Mouse (Mus musculus) CD4-positive, CD25-positive, alpha-beta regulatory T cell (primary cell): ENCODE data around the gene C2. TPM values are rescaled to one million over a fixed set of nuclear protein-coding genes. Genes with fewer than 3 reads are reported as not detected.

ENCODE experiments used
- polyA plus RNA-seq: library from polyadenylated mRNA; unstranded; fragments of 100-300 nt; shearing (Covaris generic); gene quantifications from one replicate; pipeline ENCODE4 v1.2.1, GENCODE M21; 2017

Gene C2
- 2.6 TPM for polyA plus RNA-seq

DNA sequence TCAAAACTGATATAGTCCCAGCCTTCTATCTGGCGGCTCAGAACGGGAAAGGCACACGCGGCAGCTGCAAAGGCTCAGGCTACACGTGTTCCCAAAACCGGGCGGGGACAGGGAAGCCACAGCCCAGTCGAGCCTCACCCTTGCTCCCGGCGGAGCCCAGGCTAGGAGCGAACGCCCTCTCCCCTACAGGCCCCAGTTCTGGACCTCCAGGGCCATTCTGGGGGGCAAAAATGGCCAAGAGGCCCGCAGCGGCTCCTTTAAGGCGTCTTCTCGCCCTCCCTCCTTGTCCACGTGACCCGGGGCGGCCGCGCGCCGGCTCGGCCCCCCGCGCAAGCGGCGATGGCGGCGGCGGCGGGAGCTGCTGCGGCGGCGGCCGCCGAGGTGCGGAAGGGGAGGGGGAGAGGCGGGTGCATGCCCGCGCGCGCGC, at the start of gene C2, which contains the start of gene Ehmt2:
Gene C2 (minus strand): TSS at position 106 of the 427 bp plus-strand sequence.
Gene Ehmt2 (plus strand): TSS at position 310 of the 427 bp plus-strand sequence.

DNA sequence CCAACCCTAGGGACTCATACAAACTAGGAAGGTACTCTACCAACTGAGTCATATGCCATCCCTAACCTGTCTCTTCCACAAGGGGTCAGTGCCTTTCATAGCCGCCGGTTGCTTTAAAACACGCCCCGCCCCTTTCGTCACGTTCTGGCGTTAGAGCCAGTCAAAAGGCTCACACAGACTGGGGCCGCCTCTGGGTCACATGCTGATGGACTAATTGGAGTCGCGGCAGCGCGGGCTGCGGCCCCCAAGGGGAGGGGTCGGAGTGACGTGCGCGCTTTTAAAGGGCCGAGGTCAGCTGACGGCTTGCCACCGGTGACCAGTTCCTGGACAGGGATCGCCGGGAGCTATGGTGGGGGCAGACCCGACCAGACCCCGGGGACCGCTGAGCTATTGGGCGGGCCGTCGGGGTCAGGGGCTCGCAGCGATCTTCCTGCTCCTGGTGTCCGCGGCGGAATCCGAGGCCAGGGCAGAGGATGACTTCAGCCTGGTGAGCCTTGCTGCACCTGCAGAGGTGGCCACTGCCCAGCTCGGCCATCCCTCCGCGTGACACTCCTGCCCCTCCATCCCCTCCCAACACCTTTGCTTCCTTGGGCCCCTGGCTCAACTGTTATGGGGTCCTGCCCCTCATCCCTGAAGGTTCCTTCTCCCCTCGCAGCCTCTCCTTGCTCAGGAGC, 33.1 kb upstream of the C2 start, which contains the start of gene Neu1:
Gene Neu1 (plus strand): TSS at position 193 of the 674 bp plus-strand sequence.

DNA sequence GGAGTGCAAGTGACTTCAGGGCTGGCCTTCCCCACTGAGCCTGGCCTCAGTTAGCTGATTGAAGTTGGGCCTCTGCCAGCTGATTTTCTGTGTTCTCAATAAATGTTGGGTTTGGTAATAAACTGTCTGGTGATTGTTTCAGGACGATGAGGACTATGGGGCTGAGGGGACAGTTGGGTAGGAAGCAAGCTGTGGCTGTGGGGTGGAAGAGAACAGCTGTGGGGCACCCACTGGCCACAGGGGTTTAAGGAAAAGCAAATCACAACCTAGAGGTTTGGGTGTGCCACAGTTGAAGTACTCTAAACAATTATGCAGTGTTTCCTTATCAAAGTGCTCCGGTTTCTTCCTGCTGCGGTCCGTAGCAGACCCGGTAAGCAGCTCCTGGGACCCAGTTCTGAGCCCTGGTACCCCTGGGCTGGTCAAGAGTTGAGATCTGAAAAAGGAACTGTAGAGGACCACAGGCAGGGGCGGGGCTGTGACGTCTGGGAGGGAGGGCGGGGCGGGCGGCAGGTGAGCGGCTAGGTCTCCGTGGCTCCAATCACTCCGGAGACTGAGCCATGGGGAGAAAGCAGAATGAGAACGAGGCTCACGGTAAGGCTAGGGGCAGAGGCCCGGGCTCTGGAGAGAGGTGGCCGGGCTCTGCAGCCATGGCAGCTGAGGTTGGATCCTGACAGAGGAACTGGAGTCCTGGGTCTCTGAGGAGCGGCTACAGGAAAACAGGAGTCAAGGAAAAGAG, 16.0 kb upstream of the C2 start, which contains the start of gene Slc44a4:
Gene Slc44a4 (plus strand): TSS at position 537 of the 736 bp plus-strand sequence.

DNA sequence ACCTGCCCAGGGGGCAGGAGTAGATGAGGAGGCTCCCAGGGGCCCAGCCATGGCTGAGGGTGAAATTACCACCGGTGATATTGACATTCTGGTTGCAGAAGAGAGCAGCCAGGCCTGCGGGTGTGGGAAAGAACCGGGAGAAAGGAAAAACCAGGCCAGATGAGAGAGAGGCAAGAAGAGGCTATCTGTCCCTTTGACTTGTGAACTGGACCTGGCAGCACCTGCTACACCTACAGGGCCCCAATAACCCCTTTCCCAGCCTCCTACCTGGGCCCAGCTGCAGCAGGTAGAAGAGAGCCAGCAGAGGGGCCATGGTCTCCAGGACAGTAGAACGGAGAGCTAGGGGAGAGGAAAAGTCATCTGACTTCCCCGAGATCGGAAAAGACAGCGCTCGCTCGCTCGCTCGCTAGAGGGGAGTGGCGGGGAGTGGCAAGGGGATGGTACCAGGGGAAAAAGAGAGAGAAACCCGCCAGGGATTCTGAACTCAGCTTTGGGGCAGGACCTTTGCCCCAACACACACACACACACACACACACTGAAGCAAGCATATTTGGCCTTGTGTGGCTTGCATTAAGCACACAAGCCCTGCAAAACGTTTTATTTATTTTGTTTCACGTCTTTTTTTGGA, 16.3 kb downstream of the C2 start, which contains the start of gene Gm20547:
Gene Gm20547 (minus strand): TSS at position 360 of the 628 bp plus-strand sequence.

DNA sequence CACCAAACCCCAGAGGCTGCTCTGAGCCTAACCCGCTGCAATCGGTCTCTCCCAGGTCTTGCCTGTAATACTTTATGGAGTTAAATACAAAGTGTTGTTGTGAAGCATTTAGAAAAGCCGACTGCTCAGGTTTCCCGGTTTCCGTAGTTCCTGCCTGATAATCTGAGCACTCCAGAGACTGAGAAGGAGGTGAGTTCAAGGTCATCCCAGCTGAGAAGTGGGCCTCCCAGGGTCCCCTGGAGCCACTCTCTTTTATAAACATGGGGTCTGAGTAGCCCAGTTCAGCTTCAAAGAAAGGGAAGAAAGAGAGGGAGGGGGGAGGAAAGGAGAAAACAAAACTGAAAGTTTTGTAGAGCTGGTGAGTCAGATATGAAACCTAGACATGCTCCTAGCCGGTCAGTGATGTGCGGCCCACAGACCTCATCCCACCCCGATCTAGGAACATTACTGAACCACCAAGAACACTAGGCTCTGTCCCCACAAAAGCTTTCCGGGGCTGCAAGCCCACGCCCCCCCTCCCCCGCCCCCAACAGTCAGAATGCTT, 18.7 kb downstream of the C2 start, which contains the start of gene Zbtb12:
Gene Zbtb12 (plus strand): TSS at position 148 of the 544 bp plus-strand sequence.

DNA sequence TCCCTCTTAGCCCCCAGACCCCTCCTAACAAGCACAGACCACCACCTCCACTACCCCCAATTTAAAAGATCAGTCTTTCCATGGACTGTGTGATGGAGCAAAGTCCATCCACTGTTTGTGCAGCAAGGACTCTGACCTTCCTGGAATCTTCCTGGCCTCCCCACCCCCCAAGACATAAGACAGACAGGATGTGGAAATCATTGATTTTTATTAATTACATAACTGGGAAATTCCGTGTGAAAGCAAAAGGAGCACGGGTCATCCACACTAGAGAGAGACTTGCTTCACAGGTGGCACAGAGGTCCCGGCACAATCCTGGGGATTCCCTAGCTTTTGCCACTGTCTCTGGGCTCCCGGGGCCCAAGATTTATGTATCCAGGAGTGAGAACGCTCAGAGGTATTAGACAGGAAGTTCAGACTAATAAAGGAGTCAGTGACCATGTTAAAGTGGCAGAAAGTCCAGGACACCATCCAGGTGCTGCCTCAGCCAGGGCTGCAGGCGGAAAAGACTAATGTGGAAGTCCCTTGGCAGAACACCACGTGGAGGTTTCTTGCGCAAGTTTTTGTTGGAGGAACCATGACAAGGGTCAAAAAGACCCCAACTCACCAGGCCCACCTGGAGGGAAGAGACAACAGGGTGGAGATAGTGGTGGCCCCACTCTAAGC, 35.5 kb downstream of the C2 start, which contains the start of gene Cfb:
Gene Cfb (minus strand): TSS at position 103 of the 666 bp plus-strand sequence.

DNA sequence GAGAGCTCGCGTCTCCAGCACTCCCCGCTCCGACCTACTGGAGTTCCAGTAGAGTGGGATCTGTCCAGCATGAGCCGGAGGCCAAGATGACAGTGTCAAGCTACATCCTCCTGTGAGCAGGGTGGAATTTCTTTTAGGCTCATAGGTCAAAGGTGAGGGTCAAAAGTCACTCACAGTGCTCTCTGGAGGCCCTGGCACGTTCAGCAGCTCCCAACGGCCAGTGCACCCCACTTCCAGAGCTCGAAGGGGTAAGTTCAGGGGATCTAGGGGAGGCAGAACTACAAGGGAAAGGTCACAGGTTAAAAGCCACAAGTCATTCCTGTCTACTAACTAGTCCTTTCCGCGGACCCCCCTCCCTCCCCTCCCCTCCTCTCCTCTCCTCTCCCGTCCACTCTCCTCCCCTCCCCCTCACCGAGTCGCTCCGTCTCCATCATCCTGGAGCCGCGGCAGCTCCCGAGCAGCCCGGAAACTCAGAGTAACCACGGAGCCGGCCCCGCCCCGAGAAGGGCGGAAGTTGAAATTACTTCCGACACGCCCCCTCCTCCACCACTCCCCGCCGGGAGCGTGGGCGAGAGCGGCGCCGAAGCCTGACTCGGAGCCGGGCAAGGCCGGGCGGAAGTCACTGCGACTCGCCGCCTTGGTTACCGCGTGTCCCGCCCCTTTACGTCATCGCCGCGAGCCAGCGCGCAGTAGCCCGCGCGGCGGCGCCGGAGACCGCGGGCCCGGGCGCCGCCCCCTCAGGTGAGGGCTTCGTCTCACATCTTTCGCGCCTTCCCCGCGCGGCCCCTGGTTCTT, 48.1 kb downstream of the C2 start, which contains the start of the genes Skiv2l and Nelfe:
Gene Skiv2l (minus strand): TSS at position 489 of the 795 bp plus-strand sequence.
Gene Nelfe (plus strand): TSS at position 670 of the 795 bp plus-strand sequence.

DNA sequence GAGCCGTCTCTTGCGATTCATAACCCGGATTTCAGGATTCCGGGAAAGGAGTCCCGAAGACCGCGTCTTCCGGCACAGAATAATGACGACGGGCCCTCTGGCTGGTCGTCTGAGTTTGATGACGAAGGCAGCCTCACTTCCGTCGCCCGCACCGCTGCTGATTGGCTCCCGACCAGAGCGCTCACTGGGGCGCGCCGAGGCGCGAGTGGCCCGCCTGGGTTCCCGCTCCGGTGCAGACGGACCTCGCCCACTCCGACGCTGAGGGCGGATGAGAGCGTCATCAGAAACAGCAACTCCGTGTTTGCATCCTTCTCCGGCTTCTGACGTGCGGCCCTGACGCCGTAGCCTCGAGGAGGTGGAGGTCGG, 61.2 kb downstream of the C2 start, which contains the start of the genes Stk19 and Dxo:
Gene Stk19 (minus strand): TSS at position 90 of the 366 bp plus-strand sequence.
Gene Dxo (plus strand): TSS at position 164 of the 366 bp plus-strand sequence.

Other genes starting within 250 kb of the C2 start
- gene Tnxb, start 227.7 kb downstream of the C2 start, polyA plus RNA-seq: not detected
- not detected for gene C4b, start 154.4 kb downstream of the C2 start, polyA plus RNA-seq
- gene Cyp21a1, start 93.7 kb downstream of the C2 start, polyA plus RNA-seq: not detected
- 31.8 TPM for gene Stk19, start 61.3 kb downstream of the C2 start, polyA plus RNA-seq
- gene Dxo, start 61.2 kb downstream of the C2 start, polyA plus RNA-seq: 78.8 TPM
- gene Skiv2l, start 48.1 kb downstream of the C2 start, polyA plus RNA-seq: 126 TPM
- gene Nelfe, start 47.9 kb downstream of the C2 start, polyA plus RNA-seq: 47.9 TPM
- 0.91 TPM for gene Cfb, start 35.7 kb downstream of the C2 start, polyA plus RNA-seq
- 0.36 TPM for gene Zbtb12, start 18.8 kb downstream of the C2 start, polyA plus RNA-seq
- gene Gm20547, start 16.2 kb downstream of the C2 start, polyA plus RNA-seq: 0.07 TPM
- 69.4 TPM for gene Ehmt2, start 204 bp upstream of the C2 start, polyA plus RNA-seq
- gene Slc44a4, start 16.2 kb upstream of the C2 start, polyA plus RNA-seq: not detected
- gene Neu1, start 33.0 kb upstream of the C2 start, polyA plus RNA-seq: 75.2 TPM
- 15.6 TPM for gene Hspa1b, start 61.0 kb upstream of the C2 start, polyA plus RNA-seq
- not detected for gene Gm20481, start 71.6 kb upstream of the C2 start, polyA plus RNA-seq
- 2.8 TPM for gene Hspa1a, start 73.9 kb upstream of the C2 start, polyA plus RNA-seq
- not detected for gene Hspa1l, start 74.4 kb upstream of the C2 start, polyA plus RNA-seq
- 81.8 TPM for gene Lsm2, start 83.6 kb upstream of the C2 start, polyA plus RNA-seq
- gene Vars, start 102.7 kb upstream of the C2 start, polyA plus RNA-seq: 174 TPM
- 0.18 TPM for gene Vwa7, start 118.3 kb upstream of the C2 start, polyA plus RNA-seq
- gene Sapcd1, start 129.8 kb upstream of the C2 start, polyA plus RNA-seq: 0.81 TPM
- gene Msh5, start 148.5 kb upstream of the C2 start, polyA plus RNA-seq: 1.2 TPM
- 479 TPM for gene Clic1, start 151.7 kb upstream of the C2 start, polyA plus RNA-seq
- 1.2 TPM for gene Ddah2, start 160.8 kb upstream of the C2 start, polyA plus RNA-seq
- gene Ly6g6c, start 167.1 kb upstream of the C2 start, polyA plus RNA-seq: not detected
- not detected for gene Mpig6b, start 167.9 kb upstream of the C2 start, polyA plus RNA-seq
- not detected for gene Ly6g6e, start 178.6 kb upstream of the C2 start, polyA plus RNA-seq
- not detected for gene Ly6g6d, start 179.8 kb upstream of the C2 start, polyA plus RNA-seq
- gene Ly6g6f, start 187.3 kb upstream of the C2 start, polyA plus RNA-seq: not detected
- gene Abhd16a, start 191.0 kb upstream of the C2 start, polyA plus RNA-seq: 66.3 TPM
- not detected for gene Ly6g5c, start 210.0 kb upstream of the C2 start, polyA plus RNA-seq
- 1.1 TPM for gene Ly6g5b, start 217.2 kb upstream of the C2 start, polyA plus RNA-seq
- 52.4 TPM for gene Gpank1, start 223.2 kb upstream of the C2 start, polyA plus RNA-seq
- gene Csnk2b, start 223.8 kb upstream of the C2 start, polyA plus RNA-seq: 244 TPM
- gene D17H6S53E, start 228.1 kb upstream of the C2 start, polyA plus RNA-seq: 3.3 TPM
- gene Apom, start 233.8 kb upstream of the C2 start, polyA plus RNA-seq: not detected
- 57.1 TPM for gene Bag6, start 236.9 kb upstream of the C2 start, polyA plus RNA-seq